Mouse (Mus musculus): ENCODE results near the gene Prim2.

Prim2 gene

GRCm38 (mm10) chr1:33599019-33599667 is 70.5 kb downstream of the Prim2 start:
- DNase-seq, result no peak

- no peak for DNase-seq
Observed at GRCm38 (mm10) chr1:33597043-33597442, 72.6 kb downstream of the Prim2 start.

- no peak for DNase-seq
Observed at GRCm38 (mm10) chr1:33595936-33596335, 73.7 kb downstream of the Prim2 start.

GRCm38 (mm10) chr1:33594966-33595365 is 74.6 kb downstream of the Prim2 start:
- no peak for DNase-seq

GRCm38 (mm10) chr1:33593718-33594388 is 75.7 kb downstream of the Prim2 start:
- no peak for DNase-seq

GRCm38 (mm10) chr1:33591997-33592608 is 77.5 kb downstream of the Prim2 start:
- no peak for DNase-seq

- no peak for DNase-seq
Observed at GRCm38 (mm10) chr1:33590556-33591411, 78.8 kb downstream of the Prim2 start.

- DNase-seq, result no peak
Observed at GRCm38 (mm10) chr1:33589531-33589930, 80.1 kb downstream of the Prim2 start.

- DNase-seq, result no peak
Observed at GRCm38 (mm10) chr1:33588557-33588956, 81.0 kb downstream of the Prim2 start.

- DNase-seq, result no peak
Observed at GRCm38 (mm10) chr1:33584590-33584978, 85.0 kb downstream of the Prim2 start.

GRCm38 (mm10) chr1:33583817-33584589 is 85.6 kb downstream of the Prim2 start:
- no peak for DNase-seq

GRCm38 (mm10) chr1:33578593-33578992 is 91.0 kb downstream of the Prim2 start:
- DNase-seq, result no peak

GRCm38 (mm10) chr1:33574459-33574858 is 95.1 kb downstream of the Prim2 start:
- no peak for DNase-seq

GRCm38 (mm10) chr1:33565764-33566401 is 103.7 kb downstream of the Prim2 start:
- DNase-seq, result no peak

- DNase-seq, result no peak
Observed at GRCm38 (mm10) chr1:33564032-33564431, 105.6 kb downstream of the Prim2 start.

GRCm38 (mm10) chr1:33563611-33564010 is 106.0 kb downstream of the Prim2 start:
- DNase-seq, result no peak

GRCm38 (mm10) chr1:33556638-33557037 is 113.0 kb downstream of the Prim2 start:
- no peak for DNase-seq

- DNase-seq, result no peak
Observed at GRCm38 (mm10) chr1:33555626-33556025, 114.0 kb downstream of the Prim2 start.

- no peak for DNase-seq
Observed at GRCm38 (mm10) chr1:33551350-33551749, 118.2 kb downstream of the Prim2 start.

GRCm38 (mm10) chr1:33541708-33542107 is 127.9 kb downstream of the Prim2 start:
- DNase-seq, result no peak

GRCm38 (mm10) chr1:33537948-33538347 is 131.6 kb downstream of the Prim2 start:
- no peak for DNase-seq

All from cerebellum, adult 9-10 months (tissue).